Mouse (Mus musculus): ENCODE results near the gene Jpt1. TPM values are rescaled to one million over a fixed set of nuclear protein-coding genes. Genes with fewer than 3 reads are reported as not detected.

Jpt1 gene
- total and polyA plus RNA-seq, 2 experiments = 14.1 to 28.4 TPM

DNA sequence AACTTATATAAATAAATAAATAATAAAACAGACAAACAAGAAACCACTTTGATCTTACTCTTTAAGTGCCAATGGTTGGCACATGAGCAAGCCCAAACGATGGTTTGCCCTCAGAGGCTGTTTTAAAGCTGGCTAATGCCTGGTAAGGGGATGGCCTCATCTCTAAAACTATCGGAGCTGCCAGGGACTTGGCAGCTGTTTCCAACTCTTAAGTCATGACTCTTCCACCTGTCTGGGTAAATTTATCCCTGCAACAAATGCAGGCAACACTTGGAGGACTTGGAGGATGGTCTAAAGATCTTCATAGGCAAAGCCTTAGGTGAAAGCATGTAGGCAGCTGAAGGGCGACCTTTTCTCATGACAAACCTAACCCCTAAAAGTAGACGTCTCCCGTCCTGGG lies 2.8 kb upstream of the Jpt1 start:
- Histone ChIP-seq H3K27ac (replicated peaks; ENCODE audit: insufficient read depth, low read depth, low read length) (no peak overlapping the region), H3K79me2 (ENCODE audit: control insufficient read depth, insufficient read depth, low read length) (0 out of 2 replicates have a peak, but pooled peaks cover 3% of the 10 kb centered on the region), H3K4me1 (ENCODE audit: control insufficient read depth, insufficient read depth, low read length) (peaks cover 4% of the 10 kb centered on the region; the same call in 1 of the 2 replicates), H3K9ac (ENCODE audit: low read depth, low read length) (no peak overlapping the region), H3K4me3 (ENCODE audit: insufficient read depth, low read depth, low read length) (no peak overlapping the region), H3K27me3 (ENCODE audit: control insufficient read depth, insufficient read depth, low read length) (no peaks in the 10 kb centered on the region), H3K36me3 (ENCODE audit: control insufficient read depth, insufficient read depth, low read length) (no peaks in the 10 kb centered on the region)
- DNase-seq (ENCODE audit: extremely low read depth, low read depth, low spot score) = no peak
- TF ChIP-seq POLR2A (IDR thresholded peaks at IDR 0.05; ENCODE audit: extremely low read depth, insufficient read depth, low read length) (no peak), CTCF (IDR thresholded peaks at IDR 0.05; ENCODE audit: low read depth, low read length) (no peak)
- 72% methylated on average over 5 of the region's 5 CpGs for WGBS

- H3K9ac ChIP-seq (ENCODE audit: low read depth, low read length) = no peak overlapping the region
- WGBS = 59% methylated on average over 6 of the region's 6 CpGs
- no peaks in the 10 kb centered on the region for H3K36me3 ChIP-seq (ENCODE audit: control insufficient read depth, insufficient read depth, low read length)
- no peak overlapping the region for H3K27ac ChIP-seq (replicated peaks; ENCODE audit: insufficient read depth, low read depth, low read length)
- H3K79me2 ChIP-seq (ENCODE audit: control insufficient read depth, insufficient read depth, low read length) = 0 out of 2 replicates have a peak, but pooled peaks cover 3% of the 10 kb centered on the region
- no peak overlapping the region for H3K4me3 ChIP-seq (ENCODE audit: insufficient read depth, low read depth, low read length)
- no peak for DNase-seq (ENCODE audit: extremely low read depth, low read depth, low spot score)
- no peak for TF ChIP-seq POLR2A (IDR thresholded peaks at IDR 0.05; ENCODE audit: extremely low read depth, insufficient read depth, low read length)
- no peak for TF ChIP-seq CTCF (IDR thresholded peaks at IDR 0.05; ENCODE audit: low read depth, low read length)
- peaks cover 5% of the 10 kb centered on the region for H3K4me1 ChIP-seq (ENCODE audit: control insufficient read depth, insufficient read depth, low read length)
- no peaks in the 10 kb centered on the region for H3K27me3 ChIP-seq (ENCODE audit: control insufficient read depth, insufficient read depth, low read length)
These were observed 834 bp upstream of the Jpt1 start for GRCm38 (mm10) chr11:115515021-115515420.

DNA sequence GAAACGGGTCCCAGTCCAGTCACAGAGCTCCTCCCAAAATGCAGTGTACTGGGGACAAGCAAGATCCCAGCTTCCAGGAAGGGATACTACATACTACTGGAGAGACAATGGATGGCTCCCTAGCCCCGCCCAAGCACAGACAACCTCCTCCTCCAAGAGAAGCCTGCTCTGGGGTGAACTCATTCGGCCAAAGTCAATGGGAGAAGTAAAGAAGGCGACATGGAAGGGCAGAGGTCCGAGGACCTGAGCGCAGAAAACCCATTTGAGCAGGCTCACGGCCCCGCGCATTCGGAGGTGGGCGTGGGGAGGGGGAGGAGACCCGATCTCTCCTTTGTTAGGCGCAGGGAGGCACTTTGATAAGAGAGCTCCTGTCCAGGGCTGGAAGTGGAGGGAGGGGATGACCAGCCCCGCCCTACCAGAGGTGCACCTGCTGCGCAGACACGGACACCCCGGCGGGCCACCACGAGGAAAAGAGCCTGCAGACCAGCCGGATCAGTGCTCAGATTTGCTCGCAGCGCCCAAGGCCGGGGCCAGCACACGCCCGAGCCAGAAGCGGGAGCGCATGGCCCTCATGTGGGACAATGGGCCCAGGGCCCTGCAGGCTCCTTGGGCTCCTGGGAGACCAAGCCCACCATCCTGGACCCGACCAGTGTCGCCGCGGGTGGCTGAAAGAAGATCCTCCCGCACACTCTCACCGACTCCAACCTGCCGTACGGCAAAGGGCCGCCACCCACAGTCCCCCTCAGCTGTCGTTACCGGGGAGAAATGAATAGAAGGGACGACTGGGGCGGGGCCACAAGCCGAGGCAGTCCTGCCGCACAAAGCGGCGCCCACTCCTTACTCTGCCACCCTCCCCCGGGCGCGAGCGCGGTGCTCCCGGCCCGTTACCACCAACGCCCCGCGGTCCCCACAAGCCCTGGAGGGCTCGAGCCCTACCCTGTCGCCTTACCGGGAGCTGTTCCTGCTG lies 633 bp downstream of the Jpt1 start:
- DNase-seq (ENCODE audit: extremely low read depth, low read depth, low spot score) = no peak
- Histone ChIP-seq H3K9ac (ENCODE audit: low read depth, low read length) (peak overlapping the region; percentile 96), H3K27me3 (ENCODE audit: control insufficient read depth, insufficient read depth, low read length) (no peaks in the 10 kb centered on the region), H3K36me3 (ENCODE audit: control insufficient read depth, insufficient read depth, low read length) (no peaks in the 10 kb centered on the region), H3K79me2 (ENCODE audit: control insufficient read depth, insufficient read depth, low read length) (0 out of 2 replicates have a peak, but pooled peaks cover 3% of the 10 kb centered on the region), H3K27ac (replicated peaks; ENCODE audit: insufficient read depth, low read depth, low read length) (peak overlapping the region; percentile 53), H3K4me3 (ENCODE audit: insufficient read depth, low read depth, low read length) (peak overlapping the region; percentile 92), H3K4me1 (ENCODE audit: control insufficient read depth, insufficient read depth, low read length) (peaks cover 11% of the 10 kb centered on the region; the same call in 1 of the 2 replicates)
- TF ChIP-seq CTCF (IDR thresholded peaks at IDR 0.05; ENCODE audit: low read depth, low read length) (no peak), POLR2A (IDR thresholded peaks at IDR 0.05; ENCODE audit: extremely low read depth, insufficient read depth, low read length) (no peak)
- 2% methylated on average over 57 of the region's 57 CpGs for WGBS

GRCm38 (mm10) chr11:115512407-115513183 lies 1.6 kb downstream of the Jpt1 start:
- Histone ChIP-seq H3K27me3 (ENCODE audit: control insufficient read depth, insufficient read depth, low read length) (no peaks in the 10 kb centered on the region), H3K79me2 (ENCODE audit: control insufficient read depth, insufficient read depth, low read length) (0 out of 2 replicates have a peak, but pooled peaks cover 3% of the 10 kb centered on the region), H3K36me3 (ENCODE audit: control insufficient read depth, insufficient read depth, low read length) (no peaks in the 10 kb centered on the region), H3K9ac (ENCODE audit: low read depth, low read length) (no peak overlapping the region), H3K27ac (replicated peaks; ENCODE audit: insufficient read depth, low read depth, low read length) (peak overlapping the region; percentile 25), H3K4me3 (ENCODE audit: insufficient read depth, low read depth, low read length) (peak overlapping the region; percentile 92), H3K4me1 (ENCODE audit: control insufficient read depth, insufficient read depth, low read length) (peaks cover 13% of the 10 kb centered on the region)
- DNase-seq (ENCODE audit: extremely low read depth, low read depth, low spot score) = peak; percentile 31
- TF ChIP-seq POLR2A (IDR thresholded peaks at IDR 0.05; ENCODE audit: extremely low read depth, insufficient read depth, low read length) (no peak), CTCF (IDR thresholded peaks at IDR 0.05; ENCODE audit: low read depth, low read length) (no peak)
- whole genome bisulfite sequencing = 64% methylated on average over 8 of the region's 8 CpGs

GRCm38 (mm10) chr11:115512004-115512403 lies 2.2 kb downstream of the Jpt1 start:
- WGBS = 62% methylated on average over 3 of the region's 3 CpGs
- Histone ChIP-seq H3K4me3 (ENCODE audit: insufficient read depth, low read depth, low read length) (no peak overlapping the region), H3K9ac (ENCODE audit: low read depth, low read length) (no peak overlapping the region), H3K36me3 (ENCODE audit: control insufficient read depth, insufficient read depth, low read length) (no peaks in the 10 kb centered on the region), H3K27me3 (ENCODE audit: control insufficient read depth, insufficient read depth, low read length) (no peaks in the 10 kb centered on the region), H3K79me2 (ENCODE audit: control insufficient read depth, insufficient read depth, low read length) (peaks cover 5% of the 10 kb centered on the region; the same call in 1 of the 2 replicates), H3K27ac (replicated peaks; ENCODE audit: insufficient read depth, low read depth, low read length) (no peak overlapping the region), H3K4me1 (ENCODE audit: control insufficient read depth, insufficient read depth, low read length) (peaks cover 13% of the 10 kb centered on the region)
- TF ChIP-seq POLR2A (IDR thresholded peaks at IDR 0.05; ENCODE audit: extremely low read depth, insufficient read depth, low read length) (no peak), CTCF (IDR thresholded peaks at IDR 0.05; ENCODE audit: low read depth, low read length) (no peak)
- no peak for DNase-seq (ENCODE audit: extremely low read depth, low read depth, low spot score)
